Mouse (Mus musculus): ENCODE results near the gene Adamtsl4. TPM values are rescaled to one million over a fixed set of nuclear protein-coding genes. Genes with fewer than 3 reads are reported as not detected.
"Not testable (repeated sequence)": the region's sequence is repeated elsewhere in the genome, so short reads cannot be mapped to it uniquely, and the experiment has no call there.

The Adamtsl4 gene
- total RNA-seq, 2 experiments from 2014 or later: 1.4 TPM; not detected in 1

GRCm38 (mm10) chr3:95663486-95663885, 24.2 kb downstream of the Adamtsl4 start:
- ATAC-seq (replicated peaks; ENCODE audit: poor library complexity, severe bottlenecking): no peak

GRCm38 (mm10) chr3:95662724-95663449, 24.8 kb downstream of the Adamtsl4 start:
- no peak for ATAC-seq (replicated peaks; ENCODE audit: poor library complexity, severe bottlenecking)

GRCm38 (mm10) chr3:95661945-95662715, 25.6 kb downstream of the Adamtsl4 start:
- ATAC-seq (replicated peaks; ENCODE audit: poor library complexity, severe bottlenecking): no peak

GRCm38 (mm10) chr3:95660788-95661478, 26.8 kb downstream of the Adamtsl4 start:
- ATAC-seq (replicated peaks; ENCODE audit: poor library complexity, severe bottlenecking): no peak

GRCm38 (mm10) chr3:95659948-95660347, 27.8 kb downstream of the Adamtsl4 start:
- no peak for ATAC-seq (replicated peaks; ENCODE audit: poor library complexity, severe bottlenecking)

GRCm38 (mm10) chr3:95658868-95659712, 28.6 kb downstream of the Adamtsl4 start:
- ATAC-seq (replicated peaks; ENCODE audit: poor library complexity, severe bottlenecking): peak; percentile 38

GRCm38 (mm10) chr3:95658236-95658867, 29.4 kb downstream of the Adamtsl4 start, which contains the start of gene Mcl1:
Mcl1 (plus strand) TSS chr3:95658788.
- ATAC-seq (replicated peaks; ENCODE audit: poor library complexity, severe bottlenecking): peak; percentile 74

- ATAC-seq (replicated peaks; ENCODE audit: poor library complexity, severe bottlenecking): no peak
Observed at GRCm38 (mm10) chr3:95657711-95658110, 30.0 kb downstream of the Adamtsl4 start.

GRCm38 (mm10) chr3:95657108-95657507, 30.6 kb downstream of the Adamtsl4 start:
- no peak for ATAC-seq (replicated peaks; ENCODE audit: poor library complexity, severe bottlenecking)

GRCm38 (mm10) chr3:95655437-95655836, 32.3 kb downstream of the Adamtsl4 start:
- ATAC-seq (replicated peaks; ENCODE audit: poor library complexity, severe bottlenecking): no peak

- ATAC-seq (replicated peaks; ENCODE audit: poor library complexity, severe bottlenecking): not testable (repeated sequence)
Observed at GRCm38 (mm10) chr3:95654371-95654770, 33.3 kb downstream of the Adamtsl4 start.

- ATAC-seq (replicated peaks; ENCODE audit: poor library complexity, severe bottlenecking): peak; percentile 56
Observed at GRCm38 (mm10) chr3:95653473-95654034, 34.2 kb downstream of the Adamtsl4 start.

- no peak for ATAC-seq (replicated peaks; ENCODE audit: poor library complexity, severe bottlenecking)
Observed at GRCm38 (mm10) chr3:95652871-95653270, 34.8 kb downstream of the Adamtsl4 start.

- peak; percentile 31 for ATAC-seq (replicated peaks; ENCODE audit: poor library complexity, severe bottlenecking)
Observed at GRCm38 (mm10) chr3:95652204-95652811, 35.4 kb downstream of the Adamtsl4 start.

GRCm38 (mm10) chr3:95651391-95652203, 36.1 kb downstream of the Adamtsl4 start:
- ATAC-seq (replicated peaks; ENCODE audit: poor library complexity, severe bottlenecking): peak; percentile 28

GRCm38 (mm10) chr3:95651033-95651373, 36.7 kb downstream of the Adamtsl4 start:
- peak; percentile 12 for ATAC-seq (replicated peaks; ENCODE audit: poor library complexity, severe bottlenecking)

- ATAC-seq (replicated peaks; ENCODE audit: poor library complexity, severe bottlenecking): peak; percentile 55
Observed at GRCm38 (mm10) chr3:95650276-95651032, 37.3 kb downstream of the Adamtsl4 start.

All from granulocyte monocyte progenitor cell, adult 5-6 weeks (primary cell).